Mouse (Mus musculus): ENCODE measurements around the gene Hydin. TPM values are rescaled to one million over a fixed set of nuclear protein-coding genes. Genes with fewer than 3 reads are reported as not detected.

The Hydin gene
- polyA plus RNA-seq, 1 experiment from 2014 or later, result 0.05 TPM

- peak; percentile 4 for DNase-seq (ENCODE audit: low spot score)
- 64% methylated on average over 6 of the region's 6 CpGs for WGBS
- no peak for ATAC-seq (ENCODE audit: insufficient read depth, low FRiP score, low TSS enrichment)
- H3K4me3 ChIP-seq (ENCODE audit: low read depth, low read length), result no peak overlapping the region
- H3K4me2 ChIP-seq (ENCODE audit: low read depth), result no peak overlapping the region
- no peaks in the 10 kb centered on the region for H3K9me3 ChIP-seq (ENCODE audit: control insufficient read depth, low read length)
- no peaks in the 10 kb centered on the region for H3K36me3 ChIP-seq (ENCODE audit: control insufficient read depth, insufficient read depth, low read length)
- no peaks in the 10 kb centered on the region for H3K27me3 ChIP-seq (ENCODE audit: control insufficient read depth, insufficient read depth, low read length)
- no peaks in the 10 kb centered on the region for H3K4me1 ChIP-seq (ENCODE audit: control insufficient read depth, insufficient read depth, low read length)
- no peak overlapping the region for H3K9ac ChIP-seq (ENCODE audit: low read length)
- H3K27ac ChIP-seq (ENCODE audit: low read depth, low read length), result no peak overlapping the region
Measured at GRCm38 (mm10) chr8:110605401-110606015, 338.7 kb downstream of the Hydin start.

DNA sequence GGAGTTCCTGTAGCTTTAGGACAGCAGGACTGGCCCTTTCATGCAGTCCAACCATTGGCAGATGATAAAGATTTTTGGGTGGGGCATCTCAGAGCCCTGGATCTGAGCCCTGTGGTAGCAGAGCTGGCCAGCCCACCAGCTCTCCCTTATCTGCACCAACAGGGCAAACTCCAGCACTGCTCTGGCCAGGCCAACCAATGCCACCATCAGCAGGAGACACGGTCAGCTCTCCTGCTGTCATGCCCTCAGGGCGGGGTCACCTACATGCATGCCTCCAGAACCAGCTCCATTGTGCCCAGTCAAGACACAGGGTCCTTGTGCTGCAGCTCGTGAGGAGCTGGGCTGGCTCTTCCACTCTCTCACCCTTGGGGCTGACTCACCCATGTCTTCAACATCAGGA, 349.0 kb downstream of the Hydin start:
- DNase-seq (ENCODE audit: low spot score) (no peak), ATAC-seq (ENCODE audit: insufficient read depth, low FRiP score, low TSS enrichment) (no peak)
- H3K4me3 ChIP-seq (ENCODE audit: low read depth, low read length), result no peak overlapping the region
- H3K27me3 ChIP-seq (ENCODE audit: control insufficient read depth, insufficient read depth, low read length), result no peaks in the 10 kb centered on the region
- H3K4me2 ChIP-seq (ENCODE audit: low read depth), result no peak overlapping the region
- H3K9me3 ChIP-seq (ENCODE audit: control insufficient read depth, low read length), result no peaks in the 10 kb centered on the region
- H3K9ac ChIP-seq (ENCODE audit: low read length), result no peak overlapping the region
- no peak overlapping the region for H3K27ac ChIP-seq (ENCODE audit: low read depth, low read length)
- 72% methylated on average over 3 of the region's 3 CpGs for WGBS
- peaks cover 9% of the 10 kb centered on the region for H3K4me1 ChIP-seq (ENCODE audit: control insufficient read depth, insufficient read depth, low read length)
- no peaks in the 10 kb centered on the region for H3K36me3 ChIP-seq (ENCODE audit: control insufficient read depth, insufficient read depth, low read length)

DNA sequence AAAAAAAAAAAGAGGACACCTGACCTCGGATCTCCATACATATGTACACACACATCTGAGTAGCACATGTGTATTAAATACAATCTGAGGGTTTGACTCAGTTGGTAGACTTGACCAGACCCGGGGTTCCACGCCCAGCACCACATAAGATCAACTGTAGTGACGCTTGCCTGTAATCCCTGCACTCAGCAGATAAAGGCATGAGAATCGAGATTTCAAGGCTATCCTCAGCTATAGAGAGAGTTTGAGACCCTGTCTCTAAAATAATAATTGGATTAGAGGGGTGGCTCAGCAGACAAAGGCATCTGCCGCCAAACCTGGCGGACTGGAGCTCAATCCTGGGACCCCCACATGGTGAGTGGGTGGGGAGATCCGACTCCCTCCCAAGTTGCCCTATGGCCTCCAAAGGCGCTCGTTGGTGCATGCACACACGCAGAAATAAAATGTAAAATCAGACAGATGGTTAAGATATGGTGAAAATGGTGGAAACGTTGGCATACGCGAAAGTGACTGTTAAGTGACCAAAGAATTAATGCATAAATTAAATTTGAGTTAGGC, 351.1 kb downstream of the Hydin start:
- ATAC-seq (ENCODE audit: insufficient read depth, low FRiP score, low TSS enrichment) (peak; percentile 55), DNase-seq (ENCODE audit: low spot score) (no peak)
- WGBS, result 24% methylated on average over 14 of the region's 14 CpGs
- Histone ChIP-seq H3K4me3 (ENCODE audit: low read depth, low read length) (peak overlapping the region; percentile 87), H3K36me3 (ENCODE audit: control insufficient read depth, insufficient read depth, low read length) (no peaks in the 10 kb centered on the region), H3K4me1 (ENCODE audit: control insufficient read depth, insufficient read depth, low read length) (peaks cover 9% of the 10 kb centered on the region), H3K9me3 (ENCODE audit: control insufficient read depth, low read length) (no peaks in the 10 kb centered on the region), H3K27ac (ENCODE audit: low read depth, low read length) (no peak overlapping the region), H3K9ac (ENCODE audit: low read length) (peak overlapping the region; percentile 35; the same call in 1 of the 2 replicates), H3K27me3 (ENCODE audit: control insufficient read depth, insufficient read depth, low read length) (no peaks in the 10 kb centered on the region), H3K4me2 (ENCODE audit: low read depth) (peak overlapping the region; percentile 83)

- DNase-seq (ENCODE audit: low spot score) (peak; percentile 97), ATAC-seq (ENCODE audit: insufficient read depth, low FRiP score, low TSS enrichment) (peak; percentile 96)
- H3K9ac ChIP-seq (ENCODE audit: low read length), result peak within 1 kb of the TSS; percentile 63
- peaks cover 9% of the 10 kb centered on the region for H3K4me1 ChIP-seq (ENCODE audit: control insufficient read depth, insufficient read depth, low read length)
- no peaks in the 10 kb centered on the region for H3K9me3 ChIP-seq (ENCODE audit: control insufficient read depth, low read length)
- H3K4me2 ChIP-seq (ENCODE audit: low read depth), result peak within 1 kb of the TSS; percentile 83
- no peaks in the 10 kb centered on the region for H3K27me3 ChIP-seq (ENCODE audit: control insufficient read depth, insufficient read depth, low read length)
- WGBS, result under 1% methylated on average over 67 of the region's 67 CpGs
- H3K4me3 ChIP-seq (ENCODE audit: low read depth, low read length), result peak within 1 kb of the TSS; percentile 87
- H3K27ac ChIP-seq (ENCODE audit: low read depth, low read length), result no peak within 1 kb of the TSS
- no peaks in the 10 kb centered on the region for H3K36me3 ChIP-seq (ENCODE audit: control insufficient read depth, insufficient read depth, low read length)
Measured at GRCm38 (mm10) chr8:110618391-110619207, 351.8 kb downstream of the Hydin start, which contains the start of gene Vac14. Gene Vac14, plus strand, starts transcription at chr8:110618585.

GRCm38 (mm10) chr8:110619208-110619574, 352.4 kb downstream of the Hydin start:
- WGBS, result 32% methylated on average over 8 of the region's 8 CpGs
- Histone ChIP-seq H3K4me2 (ENCODE audit: low read depth) (peak overlapping the region; percentile 83), H3K9ac (ENCODE audit: low read length) (peak overlapping the region; percentile 63), H3K27me3 (ENCODE audit: control insufficient read depth, insufficient read depth, low read length) (no peaks in the 10 kb centered on the region), H3K4me1 (ENCODE audit: control insufficient read depth, insufficient read depth, low read length) (peaks cover 9% of the 10 kb centered on the region), H3K4me3 (ENCODE audit: low read depth, low read length) (peak overlapping the region; percentile 87), H3K27ac (ENCODE audit: low read depth, low read length) (no peak overlapping the region), H3K9me3 (ENCODE audit: control insufficient read depth, low read length) (no peaks in the 10 kb centered on the region), H3K36me3 (ENCODE audit: control insufficient read depth, insufficient read depth, low read length) (no peaks in the 10 kb centered on the region)
- ATAC-seq (ENCODE audit: insufficient read depth, low FRiP score, low TSS enrichment) (no peak), DNase-seq (ENCODE audit: low spot score) (no peak)

GRCm38 (mm10) chr8:110619919-110620318, 353.1 kb downstream of the Hydin start:
- H3K4me1 ChIP-seq (ENCODE audit: control insufficient read depth, insufficient read depth, low read length), result peaks cover 9% of the 10 kb centered on the region
- no peak overlapping the region for H3K27ac ChIP-seq (ENCODE audit: low read depth, low read length)
- H3K9me3 ChIP-seq (ENCODE audit: control insufficient read depth, low read length), result no peaks in the 10 kb centered on the region
- ATAC-seq (ENCODE audit: insufficient read depth, low FRiP score, low TSS enrichment) (no peak), DNase-seq (ENCODE audit: low spot score) (no peak)
- 90% methylated on average over 5 of the region's 5 CpGs for WGBS
- no peak overlapping the region for H3K9ac ChIP-seq (ENCODE audit: low read length)
- H3K4me2 ChIP-seq (ENCODE audit: low read depth), result no peak overlapping the region
- H3K4me3 ChIP-seq (ENCODE audit: low read depth, low read length), result no peak overlapping the region
- H3K27me3 ChIP-seq (ENCODE audit: control insufficient read depth, insufficient read depth, low read length), result no peaks in the 10 kb centered on the region
- no peaks in the 10 kb centered on the region for H3K36me3 ChIP-seq (ENCODE audit: control insufficient read depth, insufficient read depth, low read length)

GRCm38 (mm10) chr8:110626431-110626830, 359.7 kb downstream of the Hydin start:
- Histone ChIP-seq H3K4me3 (ENCODE audit: low read depth, low read length) (no peak overlapping the region), H3K4me2 (ENCODE audit: low read depth) (no peak overlapping the region), H3K36me3 (ENCODE audit: control insufficient read depth, insufficient read depth, low read length) (no peaks in the 10 kb centered on the region), H3K9ac (ENCODE audit: low read length) (no peak overlapping the region), H3K27me3 (ENCODE audit: control insufficient read depth, insufficient read depth, low read length) (no peaks in the 10 kb centered on the region), H3K4me1 (ENCODE audit: control insufficient read depth, insufficient read depth, low read length) (no peaks in the 10 kb centered on the region), H3K9me3 (ENCODE audit: control insufficient read depth, low read length) (no peaks in the 10 kb centered on the region), H3K27ac (ENCODE audit: low read depth, low read length) (no peak overlapping the region)
- WGBS, result 84% methylated on average over 4 of the region's 4 CpGs
- DNase-seq (ENCODE audit: low spot score) (no peak), ATAC-seq (ENCODE audit: insufficient read depth, low FRiP score, low TSS enrichment) (no peak)

- Histone ChIP-seq H3K27ac (ENCODE audit: low read depth, low read length) (no peak overlapping the region), H3K9me3 (ENCODE audit: control insufficient read depth, low read length) (no peaks in the 10 kb centered on the region), H3K27me3 (ENCODE audit: control insufficient read depth, insufficient read depth, low read length) (no peaks in the 10 kb centered on the region), H3K9ac (ENCODE audit: low read length) (no peak overlapping the region), H3K4me2 (ENCODE audit: low read depth) (no peak overlapping the region), H3K4me3 (ENCODE audit: low read depth, low read length) (no peak overlapping the region), H3K4me1 (ENCODE audit: control insufficient read depth, insufficient read depth, low read length) (no peaks in the 10 kb centered on the region), H3K36me3 (ENCODE audit: control insufficient read depth, insufficient read depth, low read length) (peaks cover 2% of the 10 kb centered on the region; the same call in 1 of the 2 replicates)
- peak; percentile 53 for DNase-seq (ENCODE audit: low spot score)
- ATAC-seq (ENCODE audit: insufficient read depth, low FRiP score, low TSS enrichment), result no peak
- WGBS, result 72% methylated on average over 9 of the region's 9 CpGs
Measured at GRCm38 (mm10) chr8:110629245-110630063, 362.7 kb downstream of the Hydin start.

Measured in neural tube, embryonic 11.5 days (tissue).